Mouse (Mus musculus) midbrain, embryonic 14.5 days (tissue): ENCODE data around the gene Fam57a. TPM values are rescaled to one million over a fixed set of nuclear protein-coding genes. Genes with fewer than 3 reads are reported as not detected.
A peak's percentile ranks its signal among the peaks of the same experiment; 100 is the strongest.

Experiments
- ATAC-seq: fragments of 200-750 bp; cut with Nextera tagmentation; 2 replicates; pipeline ENCODE4 v1.8.0; 2017; ENCODE audit warnings: moderate number of reproducible peaks, moderate library complexity; ENCODE audit not compliant: low FRiP score, low TSS enrichment
- DNase-seq: peaks from one replicate; pipeline ENCODE4 v3.0.0-alpha.2; 2015
- H3K27ac ChIP-seq: fragments of 300-500 bp; sonication (generic); replicated peaks from 2 replicates; pipeline ENCODE4 v1.5.1; 2014; ENCODE audit warnings: mild to moderate bottlenecking, low read depth, low read length, moderate library complexity
- H3K27me3 ChIP-seq: fragments of 300-500 bp; sonication (generic); 2 replicates; pipeline ENCODE4 v1.6.1; 2014; ENCODE audit warnings: low read length, control low read depth, mixed read lengths; ENCODE audit not compliant: control insufficient read depth, insufficient read depth
- H3K36me3 ChIP-seq: fragments of 300-500 bp; sonication (generic); 2 replicates; pipeline ENCODE4 v1.6.1; 2014; ENCODE audit warnings: low read length, control low read depth; ENCODE audit not compliant: control insufficient read depth, insufficient read depth
- H3K4me1 ChIP-seq: fragments of 300-500 bp; sonication (generic); 2 replicates; pipeline ENCODE4 v1.6.1; 2014; ENCODE audit warnings: mild to moderate bottlenecking, antibody characterized with exemption, low read length, control low read depth; ENCODE audit not compliant: control insufficient read depth, insufficient read depth
- H3K4me2 ChIP-seq: fragments of 300-500 bp; sonication (generic); 2 replicates; pipeline ENCODE4 v1.6.1; 2014; ENCODE audit warnings: mild to moderate bottlenecking, low read length, moderate library complexity
- H3K4me3 ChIP-seq: fragments of 300-500 bp; sonication (generic); replicated peaks from 2 replicates; pipeline ENCODE4 v1.5.1; 2014; ENCODE audit warnings: low read depth, low read length
- H3K9ac ChIP-seq: fragments of 300-500 bp; sonication (generic); replicated peaks from 2 replicates; pipeline ENCODE4 v1.6.1; 2014; ENCODE audit warnings: mild to moderate bottlenecking, low read length, moderate library complexity
- H3K9me3 ChIP-seq: fragments of 300-500 bp; sonication (generic); 2 replicates; pipeline ENCODE4 v1.6.1; 2016; ENCODE audit warnings: low read length, control low read depth, mixed read lengths; ENCODE audit not compliant: control insufficient read depth
- WGBS: fragments of 180-500 bp; shearing (Covaris S2); extraction: QIAGEN DNeasy Blood & Tissue Kit; methylation state at CpG from one replicate; pipeline ENCODE4 v1.1.7; 2014; 5-methylcytosine and 5-hydroxymethylcytosine counted together
- polyA plus RNA-seq: library from polyadenylated mRNA; unstranded; fragments of >200 nt; fragmentation: Nextera tagmentation; extraction: Ambion mirVana; gene quantifications from 2 replicates; pipeline ENCODE4 v1.2.1, GENCODE M21; 2014

Fam57a gene
- polyA plus RNA-seq: 25.7 and 27.3 TPM in 2 replicates

- peaks cover 13% of the 10 kb centered on the region for H3K4me1 ChIP-seq
- peak within 1 kb of the TSS; percentile 78 for H3K27ac ChIP-seq
- ATAC-seq: peak; percentile 76; the same call in 1 of the 2 replicates
- H3K4me2 ChIP-seq: peak within 1 kb of the TSS; percentile 94
- H3K36me3 ChIP-seq: no peaks in the 10 kb centered on the region
- DNase-seq: peak; percentile 91
- H3K9ac ChIP-seq: peak within 1 kb of the TSS; percentile 76
- H3K4me3 ChIP-seq: peak within 1 kb of the TSS; percentile 90
- H3K27me3 ChIP-seq: no peaks in the 10 kb centered on the region
- under 1% methylated on average over 37 of the region's 37 CpGs for WGBS
- no peaks in the 10 kb centered on the region for H3K9me3 ChIP-seq
Measured at GRCm38 (mm10) chr11:76179495-76180145, at the start of gene Fam57a, which contains the start of gene Vps53. Fam57a (plus strand) TSS chr11:76179671. Vps53 (minus strand) TSS chr11:76179647.

- Histone ChIP-seq H3K9me3 (no peaks in the 10 kb centered on the region), H3K27ac (no peak overlapping the region), H3K9ac (no peak overlapping the region), H3K27me3 (no peaks in the 10 kb centered on the region), H3K36me3 (peaks cover 51% of the 10 kb centered on the region), H3K4me3 (no peak overlapping the region), H3K4me2 (no peak overlapping the region), H3K4me1 (no peaks in the 10 kb centered on the region)
- DNase-seq: no peak
- 91% methylated on average over 5 of the region's 5 CpGs for WGBS
- ATAC-seq: no peak
Measured at GRCm38 (mm10) chr11:76130859-76131258, 48.6 kb upstream of the Fam57a start.

- no peaks in the 10 kb centered on the region for H3K9me3 ChIP-seq
- H3K4me2 ChIP-seq: no peak overlapping the region
- ATAC-seq (no peak), DNase-seq (no peak)
- H3K4me1 ChIP-seq: no peaks in the 10 kb centered on the region
- no peaks in the 10 kb centered on the region for H3K27me3 ChIP-seq
- 89% methylated on average over 7 of the region's 7 CpGs for whole genome bisulfite sequencing
- no peak overlapping the region for H3K27ac ChIP-seq
- no peak overlapping the region for H3K4me3 ChIP-seq
- no peak overlapping the region for H3K9ac ChIP-seq
- H3K36me3 ChIP-seq: peaks cover 63% of the 10 kb centered on the region
Measured at GRCm38 (mm10) chr11:76135641-76136437, 43.6 kb upstream of the Fam57a start.

- whole genome bisulfite sequencing: 94% methylated on average over 3 of the region's 3 CpGs
Measured at GRCm38 (mm10) chr11:76137996-76138395, 41.5 kb upstream of the Fam57a start.

GRCm38 (mm10) chr11:76144386-76144785 is 35.1 kb upstream of the Fam57a start:
- H3K4me1 ChIP-seq: 0 out of 2 replicates have a peak, but pooled peaks cover 3% of the 10 kb centered on the region
- H3K4me2 ChIP-seq: no peak overlapping the region
- 97% methylated on average over 8 of the region's 8 CpGs for WGBS
- no peaks in the 10 kb centered on the region for H3K9me3 ChIP-seq
- DNase-seq: no peak
- peaks cover 9% of the 10 kb centered on the region; the same call in 1 of the 2 replicates for H3K36me3 ChIP-seq
- no peak overlapping the region for H3K4me3 ChIP-seq
- ATAC-seq: no peak
- no peaks in the 10 kb centered on the region for H3K27me3 ChIP-seq
- no peak overlapping the region for H3K27ac ChIP-seq
- no peak overlapping the region for H3K9ac ChIP-seq

More at GRCm38 (mm10) chr11:76137996-76138395, 41.5 kb upstream of the Fam57a start:
- Histone ChIP-seq H3K36me3 (peaks cover 49% of the 10 kb centered on the region), H3K9ac (no peak overlapping the region), H3K4me1 (no peaks in the 10 kb centered on the region), H3K4me3 (no peak overlapping the region), H3K27ac (no peak overlapping the region), H3K4me2 (no peak overlapping the region), H3K27me3 (no peaks in the 10 kb centered on the region), H3K9me3 (no peaks in the 10 kb centered on the region)
- no peak for DNase-seq
- no peak for ATAC-seq

GRCm38 (mm10) chr11:76145169-76145568 is 34.3 kb upstream of the Fam57a start:
- H3K9ac ChIP-seq: no peak overlapping the region
- peaks cover 9% of the 10 kb centered on the region; the same call in 1 of the 2 replicates for H3K36me3 ChIP-seq
- DNase-seq (no peak), ATAC-seq (no peak)
- 0 out of 2 replicates have a peak, but pooled peaks cover 3% of the 10 kb centered on the region for H3K4me1 ChIP-seq
- no peaks in the 10 kb centered on the region for H3K9me3 ChIP-seq
- WGBS: 86% methylated on average over 1 of the region's 1 CpGs
- no peak overlapping the region for H3K4me3 ChIP-seq
- no peak overlapping the region for H3K4me2 ChIP-seq
- no peaks in the 10 kb centered on the region for H3K27me3 ChIP-seq
- H3K27ac ChIP-seq: no peak overlapping the region

GRCm38 (mm10) chr11:76146187-76147010 is 33.1 kb upstream of the Fam57a start:
- no peak overlapping the region for H3K9ac ChIP-seq
- H3K36me3 ChIP-seq: peaks cover 9% of the 10 kb centered on the region; the same call in 1 of the 2 replicates
- no peak overlapping the region for H3K27ac ChIP-seq
- no peaks in the 10 kb centered on the region for H3K9me3 ChIP-seq
- ATAC-seq (no peak), DNase-seq (no peak)
- no peak overlapping the region for H3K4me2 ChIP-seq
- no peak overlapping the region for H3K4me3 ChIP-seq
- H3K4me1 ChIP-seq: 0 out of 2 replicates have a peak, but pooled peaks cover 3% of the 10 kb centered on the region
- no peaks in the 10 kb centered on the region for H3K27me3 ChIP-seq
- WGBS: 91% methylated on average over 8 of the region's 8 CpGs
